Mouse (Mus musculus): ENCODE measurements at regions not wholly inside any gene's neighbourhood (a gene's known extent, or its start where the extent isn't known, plus 50 kb on each side); places are given as distances from the start of the nearest gene placed in this dataset.

DNA sequence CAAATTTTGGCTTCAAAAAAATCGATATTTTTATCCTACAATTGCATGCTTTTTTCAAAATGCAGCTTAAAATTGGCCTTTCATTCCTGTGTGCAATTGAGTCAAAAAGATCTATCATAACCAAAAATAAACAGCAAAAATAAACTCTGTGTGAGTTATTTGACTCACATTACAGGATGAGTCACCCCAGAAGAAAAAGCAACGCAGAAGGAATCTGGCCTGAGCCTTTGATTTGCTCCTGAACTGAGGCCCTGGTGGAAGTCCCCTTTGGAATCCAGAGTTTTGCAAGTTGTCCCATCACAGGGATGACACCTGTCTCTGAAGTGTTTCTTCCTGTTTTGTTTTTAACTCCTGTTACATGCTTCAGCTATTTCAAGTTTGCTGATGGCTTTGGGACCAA is 429.2 kb upstream of the Clnk start:
- TF ChIP-seq CTCF (conservative IDR thresholded peaks at IDR 0.05; ENCODE audit: insufficient read depth, insufficient read length, low read depth, low read length) (no peak), POLR2A (IDR thresholded peaks at IDR 0.05; ENCODE audit: low read depth, low read length) (no peak)

All from kidney, adult 2 months (tissue).